Mouse (Mus musculus): ENCODE measurements around the gene 4930550C14Rik.

DNA sequence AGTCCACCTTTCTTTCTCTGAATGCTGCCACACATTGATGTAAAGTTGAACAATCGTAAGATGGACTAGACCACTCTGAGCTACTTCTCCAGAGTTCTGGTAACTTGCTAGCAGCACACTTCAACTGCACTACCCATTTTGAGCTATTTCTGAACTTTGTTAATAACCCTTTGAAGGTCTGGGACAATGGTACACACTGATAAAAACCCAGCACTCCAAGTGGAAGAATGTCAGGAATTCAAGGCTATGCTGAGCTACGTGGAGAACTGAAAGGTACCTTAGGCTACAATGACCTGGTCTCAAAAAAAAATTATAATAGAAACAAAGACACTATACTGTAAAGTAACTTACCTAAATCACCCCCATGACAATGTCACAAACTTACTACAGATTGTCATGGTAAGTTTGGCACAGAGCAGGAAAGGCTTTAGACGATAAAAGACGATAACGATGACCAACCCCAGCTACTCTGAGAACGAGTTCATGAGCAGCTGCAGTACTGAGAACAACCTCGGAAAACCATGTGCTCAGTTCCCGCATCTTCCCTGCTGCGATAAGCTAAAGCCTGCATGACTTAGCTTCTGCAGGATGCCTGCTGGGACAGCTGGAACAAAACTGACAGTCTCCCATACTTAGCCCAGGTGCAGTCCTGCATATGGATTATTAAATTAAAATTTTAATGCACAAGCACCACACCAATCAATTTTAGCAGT lies 70.8 kb downstream of the 4930550C14Rik start:
- no peak for TF ChIP-seq POLR2A (IDR thresholded peaks at IDR 0.05; ENCODE audit: borderline replicate concordance, low read depth, low read length)
- no peak for TF ChIP-seq CTCF (IDR thresholded peaks at IDR 0.05; ENCODE audit: low read depth, low read length)

All from bone marrow macrophage, adult 2 months (primary cell).